Mouse (Mus musculus): ENCODE results near the gene Ube2l3.

DNA sequence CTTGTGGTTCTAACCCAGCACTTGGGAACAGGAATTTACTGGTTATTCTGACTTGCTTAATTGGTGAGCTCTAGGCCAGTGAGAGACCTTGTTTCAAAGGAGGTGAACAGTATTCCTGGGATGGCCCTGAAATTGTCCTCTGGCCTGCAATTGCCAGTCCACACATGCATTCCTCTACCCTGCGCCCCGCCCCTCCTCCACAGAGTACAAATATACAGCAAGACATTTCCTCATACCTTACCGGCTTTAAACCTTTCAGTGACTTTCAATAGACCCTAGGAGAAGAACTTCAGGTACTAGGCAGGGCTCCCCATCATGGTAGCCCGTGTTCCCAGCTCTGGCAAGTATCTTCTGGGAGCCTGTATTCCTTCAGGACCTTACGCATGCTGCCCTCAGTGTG, 23.1 kb upstream of the Ube2l3 start:
- TF ChIP-seq CTCF (IDR thresholded peaks at IDR 0.05; ENCODE audit: low read depth) (no peak), EP300 (IDR thresholded peaks at IDR 0.05; ENCODE audit: low read depth) (no peak)

All from liver, embryonic 14.5 days (tissue).